Mouse (Mus musculus) gastrocnemius, postnatal 36 days (tissue): ENCODE data around the gene Slc8a1. TPM values are rescaled to one million over a fixed set of nuclear protein-coding genes. Genes with fewer than 3 reads are reported as not detected.

Experiments used
- DNase-seq, 2 experiments: peaks; one replicate each; pipeline ENCODE4 v3.0.0; 2022
- intact Hi-C: fragments of 180-260 bp; cut with DNase I; formaldehyde crosslinking; loops from one replicate; pipeline ENCODE4 v1.15.1; 2025
- long read RNA-seq, 2 experiments: library from polyadenylated mRNA; stranded (forward); transcript quantifications; one replicate each; pipeline ENCODE4 v2.0.0; 2021
- total RNA-seq, 2 experiments: library from RNA; stranded (reverse); gene quantifications; 2 replicates each; pipeline ENCODE4 v1.2.3; 2021

Gene Slc8a1
- total RNA-seq = 10 to 100 TPM; 17.0 to 19.3 TPM
- long read RNA-seq, experiment 1, partial matches to known transcripts = 0 of 6 reads
- long read RNA-seq, experiment 1, other reads (novel, unspliced or antisense) = 6 of 6 reads
- long read RNA-seq, experiment 2, partial matches to known transcripts = 0 of 5 reads
- long read RNA-seq, experiment 2, other reads (novel, unspliced or antisense) = 5 of 5 reads

GRCm38 (mm10) chr17:81738311-81738755 is at the start of gene Slc8a1:
Gene Slc8a1 (minus strand): TSS chr17:81738377.
- no peak for DNase-seq
- intact Hi-C loops = no loop called here

- intact Hi-C loops = loop anchor here (2.0 to 10.0 kb wide), 3 partner anchors 123 to 595 kb away; no protein-coding TSS in a partner anchor
- DNase-seq = peak in 1 of 2 experiments; percentile 25
Observed at GRCm38 (mm10) chr17:81787350-81787749, 49.2 kb upstream of the Slc8a1 start.

DNA sequence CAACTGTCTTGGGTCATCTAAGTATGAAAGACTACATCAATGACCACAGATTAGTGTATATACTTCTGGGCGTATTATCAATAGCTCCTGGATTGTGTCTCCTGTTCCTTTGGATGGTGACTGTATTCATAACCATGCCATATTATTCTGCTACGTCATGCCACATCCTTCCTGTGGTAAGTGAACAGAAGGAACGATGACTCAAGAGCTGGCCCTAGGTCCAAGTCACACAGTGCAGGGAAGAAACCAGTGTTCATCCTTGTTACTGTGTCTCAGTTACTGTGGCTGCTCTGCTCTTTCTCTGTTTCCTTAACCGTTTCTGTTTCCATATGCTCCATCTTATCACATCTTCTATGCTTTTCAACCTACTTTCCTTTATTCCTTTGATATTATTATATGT is 44.1 kb upstream of the Slc8a1 start:
- no peak for DNase-seq
- intact Hi-C loops = loop anchor here (10.0 kb wide), 1 partner anchor 118 kb away; no protein-coding TSS in a partner anchor

DNA sequence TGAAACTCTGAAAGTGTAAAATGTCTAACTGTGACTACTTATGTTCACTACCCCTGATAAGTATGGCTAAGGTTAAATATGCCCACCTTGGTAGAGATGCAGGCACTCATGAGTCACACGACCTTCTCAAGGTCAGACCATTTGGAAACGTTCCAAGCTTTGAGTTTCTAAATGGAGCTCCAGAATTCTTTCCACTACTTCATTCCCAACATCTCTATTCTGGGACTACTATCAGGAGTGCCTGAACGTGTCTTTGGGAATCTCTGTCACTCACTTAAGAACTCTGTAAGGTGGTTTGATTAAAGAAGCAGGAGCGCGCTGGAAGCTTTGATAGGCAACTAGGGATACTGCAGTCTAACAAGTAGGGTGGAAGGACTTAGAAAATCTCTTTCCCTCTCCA is 43.3 kb upstream of the Slc8a1 start:
- intact Hi-C loops = loop anchor here (10.0 kb wide), 1 partner anchor 117 kb away; no protein-coding TSS in a partner anchor
- DNase-seq = no peak

GRCm38 (mm10) chr17:81779883-81780282 is 41.7 kb upstream of the Slc8a1 start:
- intact Hi-C loops = loop anchor here (10.0 kb wide), 1 partner anchor 115 kb away; no protein-coding TSS in a partner anchor

GRCm38 (mm10) chr17:81750664-81751063 is 12.5 kb upstream of the Slc8a1 start:
- intact Hi-C loops = no loop called here
- DNase-seq = no peak

More at GRCm38 (mm10) chr17:81779883-81780282, 41.7 kb upstream of the Slc8a1 start:
- DNase-seq = no peak

DNA sequence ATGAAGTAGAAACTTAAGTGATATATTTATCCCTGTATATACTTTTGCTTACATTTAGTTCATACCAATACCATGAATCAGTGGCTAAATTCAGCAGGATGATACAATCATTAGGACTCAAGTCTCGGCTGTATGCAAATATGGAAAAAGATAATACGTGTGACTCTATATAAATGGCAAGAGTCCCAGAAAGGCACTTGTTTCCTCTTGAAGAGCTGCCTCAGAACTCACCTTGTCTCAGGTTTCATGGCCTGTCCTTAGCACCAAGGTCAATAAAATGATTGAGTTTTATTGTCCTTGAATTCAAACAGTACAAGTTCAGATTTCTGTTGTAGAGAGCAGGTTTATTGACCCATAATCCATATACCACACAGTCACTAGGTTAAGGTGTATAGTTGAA is 4.9 kb upstream of the Slc8a1 start:
- no peak for DNase-seq
- intact Hi-C loops = no loop called here

GRCm38 (mm10) chr17:81740576-81740975 is 2.4 kb upstream of the Slc8a1 start:
- DNase-seq = no peak

DNA sequence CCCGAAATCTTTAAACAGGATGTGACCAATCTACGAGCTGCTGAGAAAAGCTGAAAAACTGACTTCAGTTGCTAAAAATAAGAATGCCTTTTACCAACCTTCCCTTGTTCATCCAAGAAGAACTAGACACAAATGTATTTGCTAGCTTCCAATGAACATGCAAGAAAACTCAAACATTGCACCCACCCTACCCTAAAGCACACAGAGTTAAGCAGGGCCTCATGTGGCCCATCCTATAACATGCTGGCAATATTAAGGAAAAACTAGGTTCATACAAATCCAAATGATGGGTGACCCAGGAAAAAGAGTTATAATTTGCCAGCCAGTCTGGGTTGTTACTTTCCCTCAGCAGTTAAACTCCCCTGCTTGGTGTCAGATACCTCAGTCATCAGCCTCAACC is 398 bp downstream of the Slc8a1 start:
- DNase-seq = no peak
- intact Hi-C loops = no loop called here

More at GRCm38 (mm10) chr17:81740576-81740975, 2.4 kb upstream of the Slc8a1 start:
- intact Hi-C loops = no loop called here

DNA sequence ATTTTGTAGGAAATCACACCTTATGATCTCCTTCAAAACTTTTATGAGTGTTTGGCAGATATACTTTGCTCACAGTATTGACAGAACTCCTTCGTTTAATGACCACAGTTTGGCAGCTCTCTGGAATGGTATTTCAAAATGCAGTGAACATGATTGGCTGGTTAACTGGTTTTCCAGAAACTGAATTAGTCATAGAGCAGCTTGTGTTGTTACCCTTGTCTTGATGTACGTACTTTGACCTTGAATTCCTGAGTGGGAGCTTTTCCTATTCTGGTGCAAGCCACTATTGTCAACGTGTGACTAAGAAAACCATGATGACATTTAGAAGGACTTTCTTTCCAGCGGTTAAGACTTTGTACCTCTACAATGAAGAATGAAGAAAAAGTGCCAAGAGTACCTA is 868 bp downstream of the Slc8a1 start:
- intact Hi-C loops = no loop called here
- DNase-seq = no peak

DNA sequence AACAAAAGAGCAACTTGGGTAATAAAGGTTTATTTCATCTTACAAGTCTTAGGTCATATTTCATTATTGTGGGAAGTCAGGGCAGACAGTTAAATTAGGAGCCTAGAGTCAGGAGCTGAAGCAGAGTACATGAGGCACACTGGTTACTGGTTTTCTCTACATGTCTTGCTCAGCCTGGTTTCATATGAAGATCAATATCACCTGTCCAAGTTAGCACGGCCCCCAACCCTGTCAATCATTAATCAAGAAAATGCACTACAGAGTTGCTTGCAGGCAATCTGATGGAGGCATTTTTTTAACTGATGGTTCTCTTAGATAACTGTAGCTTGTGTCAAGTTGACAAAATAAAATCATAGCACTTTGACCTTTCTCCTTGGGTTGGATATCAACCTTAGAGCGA is 2.6 kb downstream of the Slc8a1 start:
- intact Hi-C loops = no loop called here
- DNase-seq = no peak

DNA sequence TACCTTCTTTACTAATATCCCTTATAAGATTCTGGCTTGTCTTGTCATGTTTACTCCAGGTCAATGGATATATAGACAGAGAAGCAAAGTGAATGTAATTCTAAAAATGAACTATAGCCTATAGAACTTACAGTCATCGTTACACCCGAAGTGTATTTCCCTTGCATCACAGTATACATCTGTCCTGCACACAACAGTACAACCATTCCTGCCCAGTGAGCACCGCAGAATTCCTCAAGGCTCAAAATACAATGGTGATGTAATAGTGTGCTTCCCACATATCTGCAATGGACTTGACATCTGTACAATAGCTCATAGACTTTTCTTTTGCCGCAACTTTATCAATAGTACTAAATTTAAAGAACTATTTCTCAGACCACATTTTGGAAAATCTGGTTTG is 8.3 kb downstream of the Slc8a1 start:
- no peak for DNase-seq
- intact Hi-C loops = no loop called here

- intact Hi-C loops = no loop called here
- no peak for DNase-seq
Observed at GRCm38 (mm10) chr17:81712273-81712751, 25.9 kb downstream of the Slc8a1 start.

GRCm38 (mm10) chr17:81704761-81705160 is 33.4 kb downstream of the Slc8a1 start:
- intact Hi-C loops = no loop called here
- no peak for DNase-seq

GRCm38 (mm10) chr17:81703258-81703657 is 34.9 kb downstream of the Slc8a1 start:
- intact Hi-C loops = no loop called here
- no peak for DNase-seq

- no peak for DNase-seq
- intact Hi-C loops = no loop called here
Observed at GRCm38 (mm10) chr17:81701701-81702100, 36.5 kb downstream of the Slc8a1 start.

DNA sequence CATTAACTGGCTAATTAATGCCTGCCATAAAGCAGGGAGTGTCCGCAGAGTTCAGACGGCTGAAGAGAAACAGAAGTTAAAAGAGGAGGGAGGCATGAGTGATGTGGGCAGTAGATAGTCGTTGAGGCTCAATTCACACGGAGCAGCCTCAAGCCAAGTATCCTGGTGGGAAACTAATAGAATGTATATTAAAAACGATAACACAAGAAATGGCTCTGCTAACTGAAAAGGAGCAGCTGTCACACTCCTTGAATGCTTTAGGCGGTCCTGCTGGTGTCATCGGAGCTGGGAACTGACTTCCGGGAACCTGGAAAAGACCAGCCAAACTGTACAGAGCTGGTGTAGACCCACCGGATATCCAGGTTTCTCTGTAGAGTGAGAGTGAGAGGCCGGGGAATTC is 39.4 kb downstream of the Slc8a1 start:
- no peak for DNase-seq
- intact Hi-C loops = no loop called here

- no peak for DNase-seq
- intact Hi-C loops = no loop called here
Observed at GRCm38 (mm10) chr17:81697695-81698094, 40.5 kb downstream of the Slc8a1 start.

DNA sequence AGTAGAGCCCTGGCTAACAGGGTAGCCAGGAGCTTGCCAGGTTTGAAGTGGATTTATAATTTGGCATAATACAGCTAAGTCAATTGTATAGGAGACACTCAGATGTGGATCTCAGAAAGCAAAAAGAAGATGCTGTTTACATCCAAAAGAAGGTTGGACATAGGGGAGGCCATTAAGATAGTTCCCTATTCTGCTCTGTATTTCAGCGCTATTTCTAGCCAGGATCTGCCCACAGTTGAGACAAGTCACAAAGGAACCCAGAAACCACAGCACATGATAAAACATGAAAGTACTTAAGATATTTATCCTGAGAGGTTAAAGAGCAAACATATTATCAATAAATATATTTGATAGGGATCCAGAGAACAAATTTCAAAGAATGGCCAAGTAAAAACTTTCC is 43.2 kb downstream of the Slc8a1 start:
- no peak for DNase-seq
- intact Hi-C loops = no loop called here

DNA sequence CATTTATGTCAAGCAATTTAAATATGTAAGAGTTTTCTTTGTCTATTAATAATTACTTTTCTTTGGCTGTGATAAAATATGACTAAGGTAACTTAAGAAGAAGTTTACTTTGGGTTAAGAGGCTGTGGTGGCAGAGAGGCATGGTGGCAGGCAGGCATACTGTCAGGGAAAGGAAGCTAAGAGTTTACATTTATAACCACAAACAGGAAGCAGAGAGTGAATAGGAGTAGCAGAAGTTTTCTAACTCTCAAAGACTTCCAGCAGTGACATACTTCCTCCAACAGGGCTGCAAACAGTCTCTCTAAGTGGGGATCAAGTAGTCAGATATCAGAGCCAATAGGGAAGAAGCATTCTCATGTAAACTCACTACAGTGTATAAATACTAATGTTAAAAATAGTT is 58.6 kb downstream of the Slc8a1 start:
- intact Hi-C loops = loop anchor here (10.0 kb wide), 1 partner anchor 205 kb away; no protein-coding TSS in a partner anchor
- no peak for DNase-seq

GRCm38 (mm10) chr17:81677450-81677849 is 60.7 kb downstream of the Slc8a1 start:
- DNase-seq = no peak
- intact Hi-C loops = loop anchor here (10.0 kb wide), 1 partner anchor 203 kb away; no protein-coding TSS in a partner anchor

DNA sequence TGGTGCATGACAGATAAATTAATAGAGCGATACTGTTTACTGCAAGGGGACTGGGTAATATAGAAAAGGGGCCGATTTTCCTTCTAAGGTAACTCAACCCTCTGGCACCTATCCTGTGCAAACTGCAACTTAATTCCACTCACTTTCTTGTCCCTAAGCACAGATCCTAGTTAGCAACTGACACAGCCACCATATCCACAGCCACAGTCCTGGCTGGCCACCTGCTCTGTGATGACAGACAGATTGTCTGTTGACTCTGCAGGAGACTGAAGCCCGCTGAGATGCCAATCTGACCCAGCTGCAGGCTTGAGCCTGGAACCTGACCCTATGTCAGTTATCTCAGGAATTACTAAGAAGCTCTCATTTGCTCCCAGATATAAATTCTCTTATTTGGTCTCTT is 62.0 kb downstream of the Slc8a1 start:
- intact Hi-C loops = loop anchor here (10.0 kb wide), 1 partner anchor 201 kb away; no protein-coding TSS in a partner anchor
- DNase-seq = no peak
